Mouse (Mus musculus) cerebellum, adult 9-10 months (tissue): ENCODE measurements around the gene Usp34.
"Not testable (repeated sequence)": the region's sequence is repeated elsewhere in the genome, so short reads cannot be mapped to it uniquely, and the experiment has no call there.

Experiments used
- DNase-seq: peaks from one replicate; pipeline ENCODE4 v3.0.0; 2022

Gene Usp34

DNA sequence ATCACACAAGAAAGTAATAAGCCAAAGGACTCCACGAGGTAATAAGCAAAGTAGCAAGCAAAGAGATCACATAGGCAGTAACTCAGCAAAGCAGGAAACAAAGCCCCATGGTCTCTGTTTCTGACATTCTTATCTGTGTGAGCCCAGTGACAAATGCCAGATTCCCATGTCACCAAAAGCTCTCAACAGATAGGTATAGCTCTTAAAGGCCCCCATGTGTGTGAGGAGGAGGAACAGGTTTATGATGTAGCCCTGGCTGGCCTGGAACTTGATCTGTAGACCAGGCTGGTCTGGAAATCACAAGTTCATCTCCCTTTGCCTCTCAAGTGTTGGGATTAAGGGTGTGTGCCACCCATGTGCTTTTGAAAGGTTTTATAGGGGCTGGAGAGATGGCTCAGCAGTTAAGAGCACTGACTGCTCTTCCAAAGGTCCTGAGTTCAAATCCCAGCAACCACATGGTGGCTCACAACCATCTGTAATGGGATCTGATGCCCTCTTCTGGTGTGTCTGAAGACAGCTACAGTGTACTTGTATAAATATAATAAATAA, 53.1 kb downstream of the Usp34 start:
- not testable (repeated sequence) for DNase-seq

DNA sequence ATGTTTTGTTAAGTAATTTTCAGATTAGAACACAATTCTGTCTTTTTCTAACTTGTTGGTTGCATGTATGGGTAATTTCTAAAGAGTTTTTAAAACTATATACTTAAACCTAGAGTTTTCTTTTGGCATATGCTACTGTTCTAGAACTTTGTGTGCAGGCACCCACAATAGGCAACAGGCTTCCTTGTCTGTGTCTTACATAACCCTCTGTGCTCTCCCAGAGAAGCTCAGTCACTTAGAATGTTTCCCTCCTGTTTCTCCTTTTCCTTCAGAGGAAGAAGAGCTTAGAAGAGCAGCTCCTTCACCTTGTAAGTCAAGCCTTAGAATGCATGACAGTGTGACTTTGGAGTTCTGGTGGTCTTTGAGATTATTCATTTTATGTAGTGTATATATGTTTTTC, 55.6 kb downstream of the Usp34 start:
- DNase-seq = no peak

DNA sequence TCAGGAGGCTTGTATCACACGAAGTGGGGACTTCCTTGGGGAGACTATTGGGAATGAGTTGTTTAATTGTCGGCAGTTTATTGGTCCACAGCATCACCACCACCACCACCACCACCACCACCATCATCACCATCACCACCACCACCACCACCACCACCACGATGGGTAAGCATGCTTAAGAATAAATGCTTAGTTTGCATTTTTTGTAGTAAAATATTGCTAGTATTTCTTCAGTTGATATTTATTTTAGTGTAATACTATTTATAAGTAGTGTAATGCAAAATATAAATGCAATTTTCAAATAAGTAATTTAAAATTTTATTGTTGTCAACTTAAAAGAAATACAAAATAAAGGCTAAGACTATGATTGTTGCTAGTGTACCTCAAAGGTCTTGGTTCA, 57.7 kb downstream of the Usp34 start:
- DNase-seq = no peak

DNA sequence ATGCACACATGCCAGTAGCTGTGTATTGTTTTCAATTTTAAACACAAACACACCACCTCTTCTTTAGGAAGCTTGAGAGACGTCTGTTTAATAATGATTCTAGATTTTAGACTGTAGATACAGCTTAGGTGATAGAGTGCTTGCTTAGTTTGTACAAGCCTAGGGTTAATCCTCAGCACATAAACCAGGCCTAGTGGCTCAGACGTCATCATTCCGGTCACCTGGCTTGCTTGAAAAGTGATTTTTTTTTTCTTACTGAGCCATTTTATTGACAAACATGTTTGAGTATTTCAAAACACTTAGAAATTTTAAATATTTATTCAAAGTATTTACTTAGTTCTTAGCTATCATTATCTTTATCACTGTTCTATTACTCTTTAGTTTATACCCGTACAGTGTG, 65.3 kb downstream of the Usp34 start:
- no peak for DNase-seq

DNA sequence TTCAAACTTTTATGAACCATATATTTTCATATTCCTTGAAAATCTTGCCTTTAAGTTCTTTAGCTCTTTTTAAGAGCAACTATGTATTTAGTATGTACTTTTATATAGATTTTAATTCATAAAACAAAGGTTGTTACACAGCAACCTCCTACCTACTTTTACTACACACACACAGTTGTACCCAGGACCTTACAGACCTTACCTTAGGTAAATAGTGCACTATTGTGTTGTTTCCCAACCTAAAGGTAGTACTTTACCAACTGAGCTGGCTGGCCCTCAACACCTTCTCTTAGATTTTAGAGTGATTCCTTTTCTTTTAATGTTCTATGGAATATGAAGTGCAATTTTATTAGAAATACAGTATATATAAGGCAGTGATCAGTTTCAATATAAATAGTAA, 65.8 kb downstream of the Usp34 start:
- DNase-seq = no peak

DNA sequence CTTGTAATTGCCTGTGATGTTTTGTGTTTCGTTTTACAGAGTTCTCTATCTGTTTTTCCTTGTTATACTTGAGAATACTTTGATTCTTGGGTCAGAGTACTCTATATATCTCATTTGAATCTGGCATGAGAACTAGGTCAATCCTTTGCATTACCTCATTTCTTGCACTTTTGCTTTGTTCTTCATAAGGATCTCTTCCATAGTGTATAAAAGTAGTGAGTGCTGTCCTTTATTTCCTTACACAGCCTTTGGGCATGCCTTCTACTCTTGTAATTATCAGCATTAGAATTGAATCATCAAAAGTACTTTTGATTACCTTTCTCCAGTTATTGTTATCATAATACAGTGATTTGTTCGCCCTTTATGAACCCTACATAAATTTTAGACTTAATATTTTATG, 73.4 kb downstream of the Usp34 start:
- DNase-seq = no peak

DNA sequence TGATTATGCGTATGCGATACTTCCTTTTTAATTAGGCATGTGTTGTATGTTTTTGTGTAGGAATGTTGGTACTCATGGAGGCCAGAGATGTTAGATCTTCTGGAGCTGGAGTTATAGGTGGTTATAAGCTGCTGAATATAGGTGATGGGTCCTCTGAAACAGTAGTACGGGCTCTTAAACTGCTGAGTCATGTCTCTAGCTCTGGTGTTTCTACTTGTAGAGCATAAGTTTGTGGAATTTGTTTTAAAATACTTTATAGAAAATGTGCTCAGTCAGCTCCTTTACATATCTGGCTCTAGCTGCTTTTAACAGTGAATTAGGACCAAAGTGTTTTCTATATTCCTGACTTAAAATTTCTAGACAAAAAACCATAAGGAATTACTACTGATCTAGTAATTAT, 73.9 kb downstream of the Usp34 start:
- DNase-seq = no peak

DNA sequence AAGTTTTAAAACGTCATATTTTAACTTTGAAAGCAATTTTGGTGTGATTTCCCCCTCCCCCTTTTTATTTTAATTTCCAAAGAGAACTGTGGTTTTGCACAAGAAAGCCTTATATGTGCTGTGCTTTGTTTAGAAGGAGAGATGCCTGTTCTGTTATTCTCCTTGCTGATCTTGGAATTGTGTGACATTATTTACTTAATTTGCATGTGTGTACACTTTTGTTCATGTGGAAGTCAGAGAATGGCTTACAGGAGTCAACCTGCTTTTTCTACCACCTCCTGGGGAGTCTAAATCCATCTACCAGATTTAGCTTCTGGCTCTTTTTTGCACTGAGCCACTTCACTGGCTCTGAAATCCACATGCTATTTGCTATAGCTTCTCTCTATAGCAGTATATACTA, 76.1 kb downstream of the Usp34 start:
- DNase-seq = no peak

DNA sequence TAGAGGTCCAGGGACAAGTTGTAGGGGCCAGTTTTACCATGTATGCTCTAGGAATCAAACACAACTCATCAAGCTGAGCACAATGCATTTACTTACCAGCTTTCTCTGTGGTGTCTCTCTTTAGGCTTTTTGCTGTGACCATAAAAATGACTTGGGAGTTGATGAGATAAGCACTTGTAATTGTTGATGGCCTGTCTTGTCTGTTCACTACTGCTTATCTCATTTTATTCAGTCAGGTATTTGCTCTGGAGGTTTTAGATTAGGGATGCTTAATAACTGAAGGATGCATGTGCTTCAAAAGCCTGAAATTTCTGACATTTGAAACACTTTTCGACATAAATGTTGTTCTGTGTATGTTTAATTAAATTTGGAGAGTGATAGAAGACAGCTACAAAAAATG, 83.0 kb downstream of the Usp34 start:
- DNase-seq = no peak

DNA sequence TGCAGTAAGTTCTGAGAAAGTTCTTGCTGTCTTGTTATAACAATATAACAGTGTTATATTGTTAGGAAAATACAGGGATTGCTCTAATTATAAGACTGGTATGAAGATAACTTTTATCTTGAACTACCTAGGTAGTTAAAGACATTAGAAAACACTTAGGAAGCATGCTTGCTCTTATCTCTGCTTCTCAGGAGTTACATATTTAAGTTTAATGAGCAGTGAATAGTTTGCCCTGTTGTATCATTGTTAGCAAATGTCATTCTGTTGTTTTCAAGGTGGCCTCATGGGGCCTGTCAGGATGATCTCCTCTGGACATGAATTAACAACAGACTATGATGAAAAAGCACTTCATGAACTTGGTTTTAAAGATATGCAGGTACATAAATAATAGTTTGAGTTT, 85.9 kb downstream of the Usp34 start:
- DNase-seq = no peak

DNA sequence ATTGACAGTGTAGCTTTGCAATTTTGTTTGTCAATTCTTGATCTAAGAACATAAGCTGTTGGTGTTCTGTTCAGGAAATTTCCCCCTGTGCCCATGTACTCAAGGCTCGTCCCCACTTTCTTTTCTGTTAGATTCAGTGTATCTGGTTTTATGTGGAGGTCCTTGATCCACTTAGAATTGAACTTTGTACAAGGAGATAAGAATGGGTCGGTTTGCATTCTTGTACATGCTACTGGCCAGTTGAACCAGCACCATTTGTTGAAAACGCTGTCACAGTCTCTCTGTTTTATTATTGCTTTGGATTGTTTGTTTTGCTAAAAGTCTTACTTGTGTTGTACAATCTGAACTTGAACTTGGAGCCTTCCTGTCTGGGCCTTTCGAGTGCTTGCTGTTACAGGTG, 89.9 kb downstream of the Usp34 start:
- no peak for DNase-seq

DNA sequence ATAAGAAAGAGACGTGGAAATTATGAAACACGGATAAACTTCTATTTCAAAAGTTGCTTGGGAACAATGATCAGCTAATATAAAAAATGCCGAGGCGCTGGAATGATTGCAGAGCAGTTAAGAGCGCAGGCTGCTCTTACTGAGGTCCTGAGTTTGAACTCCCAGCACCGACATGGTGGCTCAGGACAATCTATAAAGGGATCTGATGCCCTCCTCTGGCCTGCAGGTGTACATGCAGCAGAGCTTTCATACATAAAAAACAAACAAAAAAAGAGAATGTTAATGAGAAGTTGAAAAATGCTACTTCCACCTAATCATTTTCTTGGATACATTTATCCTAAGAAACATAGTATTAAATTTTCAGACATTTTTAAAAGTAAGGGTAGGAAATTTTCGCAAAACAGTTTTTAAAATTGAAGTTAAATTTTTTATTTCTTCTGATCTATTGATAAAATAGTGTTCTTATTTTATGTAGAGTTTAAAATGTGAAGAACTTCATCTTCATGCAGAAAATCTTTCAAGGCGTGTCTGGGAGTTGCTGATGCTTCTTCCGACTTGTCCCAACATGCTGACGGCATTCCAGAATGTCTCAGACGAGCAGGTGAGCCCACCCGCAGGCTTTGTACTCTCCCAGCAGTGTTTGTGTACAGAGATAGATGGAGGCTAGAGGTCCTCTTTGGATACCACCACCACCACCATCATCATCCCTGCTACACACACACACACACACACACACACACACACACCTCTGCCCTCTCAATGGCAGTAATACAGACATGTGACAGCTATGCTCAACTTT, 94.5 kb downstream of the Usp34 start:
- no peak for DNase-seq

DNA sequence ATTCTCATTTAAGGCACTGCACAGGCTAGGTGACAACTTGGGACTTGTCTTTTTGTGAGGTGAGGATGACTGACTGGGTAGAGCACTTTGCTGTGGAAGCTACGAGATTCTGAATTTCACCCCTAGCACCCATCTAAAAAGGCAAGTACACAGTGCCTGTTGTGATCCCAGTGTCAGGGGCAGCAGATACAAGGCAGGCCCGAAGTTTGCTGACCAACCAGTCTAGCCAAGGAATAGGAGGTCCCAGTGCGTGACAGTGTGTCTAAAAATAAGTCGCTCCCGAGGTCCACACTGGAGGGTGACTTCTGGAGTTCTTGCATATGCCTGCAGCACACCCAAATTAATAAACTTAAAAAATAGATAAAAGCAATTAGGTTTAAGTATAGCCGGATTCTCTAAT, 121.6 kb downstream of the Usp34 start:
- DNase-seq = no peak

DNA sequence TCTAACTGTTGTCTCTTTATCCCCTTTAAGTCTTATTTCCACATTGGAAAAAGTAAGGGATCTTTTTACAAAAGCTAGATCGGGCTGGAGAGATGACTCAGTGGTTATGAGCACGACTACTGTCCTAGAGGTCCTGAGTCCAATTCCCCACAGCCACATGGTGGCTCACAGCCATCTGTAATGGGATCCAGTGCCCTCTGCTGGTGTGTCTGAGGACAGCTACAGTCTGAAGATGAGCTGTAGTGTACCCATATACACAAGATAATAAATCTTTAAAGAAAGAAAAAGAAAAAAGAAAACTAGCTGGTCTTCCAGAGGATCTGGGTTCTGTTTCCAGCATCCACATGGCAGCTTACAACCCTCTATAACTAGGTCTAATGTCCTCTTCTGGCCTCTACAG, 123.3 kb downstream of the Usp34 start:
- DNase-seq = no peak

DNA sequence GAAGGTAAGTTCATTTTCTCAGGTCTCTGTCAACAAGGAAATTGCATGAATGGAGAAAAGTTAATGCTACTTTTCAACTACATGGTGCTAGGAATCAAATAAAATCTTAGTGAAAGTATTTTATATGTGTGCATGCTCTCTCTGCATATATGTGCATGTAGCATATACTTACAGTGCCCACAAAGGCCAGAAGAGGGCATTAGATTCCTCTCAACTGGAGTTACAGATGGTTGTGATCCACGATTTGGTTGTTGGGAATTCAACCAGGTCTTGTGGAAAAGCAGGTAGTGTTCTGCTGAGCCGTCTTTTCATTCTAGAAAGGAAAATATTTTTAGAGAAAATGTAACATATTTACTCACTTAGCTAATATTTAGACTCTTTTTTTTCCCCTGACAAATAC, 129.4 kb downstream of the Usp34 start:
- no peak for DNase-seq

DNA sequence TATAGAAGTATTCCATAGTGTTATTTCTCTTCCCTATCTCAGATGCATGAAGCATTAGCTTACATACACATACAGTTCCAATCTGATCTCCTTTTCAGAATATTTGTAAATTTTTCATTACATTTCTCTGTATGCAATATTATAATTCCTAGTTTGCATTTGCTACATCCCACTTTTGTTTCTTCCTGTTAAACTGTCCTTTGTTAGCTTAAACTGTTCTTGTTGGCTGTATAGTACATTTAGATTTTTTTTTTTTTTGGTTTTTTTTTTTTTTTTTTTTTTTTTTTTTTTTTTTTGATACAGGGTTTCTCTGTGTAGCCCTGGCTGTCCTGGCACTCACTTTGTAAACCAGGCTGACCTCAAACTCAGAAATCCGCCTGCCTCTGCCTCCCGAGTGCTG, 159.2 kb downstream of the Usp34 start:
- not testable (repeated sequence) for DNase-seq

DNA sequence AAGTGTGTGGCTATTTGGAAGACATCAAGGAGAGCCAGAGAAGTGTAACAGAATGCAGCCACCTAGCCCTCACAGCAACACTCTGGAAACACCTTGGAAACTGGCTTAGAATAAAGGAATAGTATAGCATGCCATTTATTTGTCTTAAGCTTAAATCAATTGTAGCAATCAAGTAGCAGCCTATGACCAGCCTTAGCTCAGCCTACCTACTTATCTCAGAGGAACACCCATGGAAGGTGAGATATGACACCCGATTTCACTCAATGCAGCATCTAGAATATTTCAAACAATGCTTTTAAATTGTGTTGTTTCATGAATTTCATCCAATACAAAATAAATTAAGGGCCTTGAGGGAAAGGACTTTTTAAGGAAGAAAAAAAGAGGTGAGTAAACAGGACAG, 183.3 kb downstream of the Usp34 start:
- DNase-seq = no peak

DNA sequence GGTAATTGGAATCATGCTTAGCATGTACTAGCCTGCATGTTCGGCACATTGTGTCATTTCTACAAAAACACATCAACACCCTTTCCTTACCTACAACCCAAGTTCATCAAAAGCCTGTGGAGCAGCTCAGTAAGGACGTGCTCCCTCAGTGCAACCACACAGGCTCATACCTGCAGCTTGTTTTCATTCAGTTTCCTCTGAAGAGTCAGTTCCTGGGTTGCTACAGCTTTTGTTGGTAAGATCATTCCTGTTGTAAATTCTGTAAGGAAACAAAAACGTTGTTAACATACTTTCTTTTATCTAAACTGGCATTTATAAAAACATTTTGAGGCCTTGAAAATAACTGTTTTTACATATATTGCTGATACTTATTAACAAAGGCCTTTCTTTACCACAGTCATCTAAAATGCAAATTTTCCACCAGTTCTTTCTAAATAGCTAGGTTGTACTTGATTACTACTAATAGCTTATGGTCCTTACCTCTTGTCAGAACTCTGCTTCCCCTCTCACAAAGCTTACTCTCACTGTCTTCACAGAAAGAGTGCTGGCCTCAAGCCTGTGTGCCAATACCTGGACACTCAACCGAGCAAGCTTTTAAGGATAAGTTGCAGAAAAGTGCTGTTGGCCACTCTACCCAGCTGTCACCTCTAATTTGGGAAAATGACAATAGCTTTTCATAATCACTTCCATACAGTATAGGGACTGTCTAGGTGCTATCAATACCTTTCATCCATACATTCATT, 185.5 kb downstream of the Usp34 start:
- no peak for DNase-seq

DNA sequence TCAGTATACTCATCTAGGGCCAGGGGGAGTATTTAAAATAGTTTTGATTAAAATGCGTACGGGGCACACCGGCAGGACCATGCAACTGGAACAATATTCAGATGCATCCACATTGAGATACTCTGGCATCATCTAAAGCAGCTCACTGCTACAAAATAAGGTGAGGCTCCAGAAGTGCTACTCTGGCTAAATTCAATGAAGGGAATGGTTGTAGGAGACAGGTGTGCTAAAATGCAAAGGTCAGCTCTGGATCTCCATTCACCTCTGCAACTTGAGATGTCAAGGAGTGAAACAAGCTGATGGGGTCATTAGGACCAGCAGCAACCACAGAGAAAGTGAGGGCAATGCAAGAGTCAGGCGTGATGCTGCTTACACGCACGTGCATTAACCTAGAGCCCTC, 188.5 kb downstream of the Usp34 start:
- DNase-seq = no peak

DNA sequence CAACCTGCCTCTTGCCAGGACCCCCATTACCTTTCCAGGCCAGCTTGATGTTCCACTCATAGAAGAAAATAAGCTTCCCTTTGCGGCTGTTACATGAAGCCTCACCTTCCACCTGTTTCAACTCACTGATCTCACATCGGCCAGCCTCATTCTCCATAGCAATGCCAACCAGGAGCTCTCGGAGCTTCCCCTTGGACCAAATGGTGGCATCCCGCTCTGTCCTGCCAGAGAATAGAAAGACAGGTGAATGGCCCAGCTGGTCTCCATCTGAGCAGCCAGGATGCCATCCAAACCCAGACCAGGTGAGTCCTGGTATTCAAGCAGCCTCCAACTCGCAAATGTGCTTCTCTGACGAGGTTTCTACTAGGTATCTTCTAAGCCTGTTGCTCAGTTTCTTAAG, 190.0 kb downstream of the Usp34 start:
- DNase-seq = peak; percentile 73

DNA sequence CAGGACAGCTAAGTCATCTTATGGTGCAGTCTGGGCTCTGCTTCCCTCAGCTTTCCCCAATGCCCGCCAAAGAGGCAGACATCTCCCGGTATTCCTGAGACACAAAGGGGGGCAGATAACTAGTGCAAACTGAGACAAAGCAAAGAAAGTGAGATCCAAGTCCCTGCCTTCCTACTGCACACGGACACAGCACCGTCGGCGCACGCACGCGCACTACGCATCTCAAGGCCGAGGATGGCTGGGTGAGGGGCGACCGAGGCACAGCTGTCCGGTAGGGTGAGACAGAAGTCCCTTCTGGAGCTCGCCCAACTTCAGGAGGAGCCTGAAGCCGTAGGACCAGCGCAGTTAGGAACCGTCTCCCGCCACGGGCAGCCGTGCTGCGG, 190.6 kb downstream of the Usp34 start:
- peak; percentile 67 for DNase-seq

DNA sequence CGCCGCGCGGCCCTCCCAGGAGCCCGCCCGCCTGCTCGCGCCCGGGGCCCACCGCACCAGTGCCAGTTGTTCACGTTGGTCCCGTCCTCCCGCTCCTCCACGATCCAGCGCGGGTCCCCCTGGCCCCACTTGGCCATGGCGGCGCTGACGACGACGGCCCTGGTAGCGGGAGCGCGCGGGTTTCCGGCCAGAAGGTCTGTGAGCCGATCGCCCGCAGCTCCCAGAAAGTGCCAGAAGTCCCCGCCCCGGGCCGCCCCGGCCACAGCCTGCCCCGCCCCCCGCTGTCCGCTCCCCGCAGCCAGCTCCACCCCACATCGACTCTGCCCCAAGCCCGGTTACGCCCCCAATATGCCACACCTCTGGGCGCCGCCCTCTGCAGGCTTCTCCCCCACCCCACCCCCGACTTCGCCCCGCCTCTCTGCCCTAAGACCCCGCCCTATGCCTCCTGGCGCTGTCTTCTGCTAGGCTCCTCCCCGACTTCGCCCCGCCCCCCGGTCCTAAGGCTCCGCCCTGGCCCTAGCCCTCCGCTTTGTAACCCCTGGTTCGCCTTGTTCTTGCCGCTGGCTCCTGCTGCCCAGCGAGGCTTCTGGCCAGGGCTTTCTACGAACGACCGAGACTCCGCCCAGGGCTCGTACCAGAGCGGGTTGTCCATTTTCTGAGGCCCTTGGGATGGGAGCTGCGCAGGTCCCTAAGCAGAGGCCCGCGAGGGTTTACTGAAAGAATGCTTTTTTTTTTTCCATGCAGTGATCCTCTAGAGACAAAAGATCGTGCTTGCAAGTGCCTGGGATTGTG, 191.2 kb downstream of the Usp34 start, which contains the start of gene Ahsa2:
Gene Ahsa2 (minus strand): TSS at position 313 of the 792 bp plus-strand sequence.
- peak; percentile 93 for DNase-seq

DNA sequence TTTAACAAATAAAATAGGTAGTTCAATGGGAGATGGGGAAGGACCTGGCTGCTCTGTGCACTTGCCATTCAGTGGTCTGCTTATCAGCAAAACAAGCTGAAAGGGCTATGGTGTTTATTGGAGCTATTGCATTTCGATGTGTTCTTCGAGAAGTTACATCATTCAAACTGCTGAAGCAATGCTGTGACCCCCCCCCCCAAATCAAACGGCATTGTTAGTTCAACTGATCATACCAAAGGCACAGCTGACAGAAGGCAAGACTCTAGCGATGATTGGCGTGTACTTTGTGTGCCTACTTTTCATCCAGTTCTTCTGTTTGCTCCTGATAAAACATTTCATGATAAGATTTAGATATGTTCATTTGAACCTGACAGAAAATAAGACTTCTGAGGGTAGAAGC, 191.9 kb downstream of the Usp34 start:
- no peak for DNase-seq
